8 mouse cellular contexts compared by ENCODE assay signal in genomic region chr16:32660557-32661321, GRCm38 (mm10). TPM values are rescaled to one million over a fixed set of nuclear protein-coding genes. Genes with fewer than 3 reads are reported as not detected.
A peak's percentile ranks its signal among the peaks of the same experiment; 100 is the strongest.
DNase-seq lines count a peak whose midpoint lies in the region; ATAC-seq lines count a peak whose summit lies in the region.

No protein-coding gene starts in this region.

- whole genome bisulfite sequencing in embryonic facial prominence, embryonic 14.5 days = 12% methylated on average over 9 of the region's 10 CpGs
- WGBS in heart, embryonic 12.5 days = 23% methylated on average over 10 of the region's 10 CpGs
- WGBS in kidney, embryonic 14.5 days = 14% methylated on average over 10 of the region's 10 CpGs
- 14% methylated on average over 10 of the region's 10 CpGs for WGBS in limb, embryonic 15.5 days
- WGBS in neural tube, embryonic 13.5 days = 13% methylated on average over 10 of the region's 10 CpGs

- no peaks in the 10 kb centered on the region for H3K27me3 ChIP-seq in embryonic facial prominence, embryonic 14.5 days (replicated peaks; ENCODE audit: control insufficient read depth, insufficient read depth, low read length)
- H3K27me3 ChIP-seq in heart, embryonic 12.5 days (replicated peaks) = no peaks in the 10 kb centered on the region
- H3K27me3 ChIP-seq in kidney, embryonic 14.5 days (ENCODE audit: control insufficient read depth, insufficient read depth, low read length) = no peaks in the 10 kb centered on the region
- no peaks in the 10 kb centered on the region for H3K27me3 ChIP-seq in limb, embryonic 15.5 days
- no peaks in the 10 kb centered on the region for H3K27me3 ChIP-seq in neural tube, embryonic 13.5 days

- DNase-seq in thymus, postnatal 4 days = peak; percentile 38
- no peak for DNase-seq in thymus, postnatal 0 days (ENCODE audit: low spot score)
- peak; percentile 77 for DNase-seq in embryonic facial prominence, embryonic 14.5 days (ENCODE audit: low spot score)
- DNase-seq in natural killer cell, adult 2 months (ENCODE audit: low spot score in 2 of 2) = no peak

- peak overlapping the region; percentile 31 for H3K4me2 ChIP-seq in embryonic facial prominence, embryonic 14.5 days (ENCODE audit: low read depth, low read length)
- peak overlapping the region; percentile 42 for H3K4me2 ChIP-seq in heart, embryonic 12.5 days
- H3K4me2 ChIP-seq in kidney, embryonic 14.5 days (replicated peaks; ENCODE audit: low read depth, low read length) = peak overlapping the region; percentile 5
- peak overlapping the region; percentile 29 for H3K4me2 ChIP-seq in limb, embryonic 15.5 days
- H3K4me2 ChIP-seq in neural tube, embryonic 13.5 days = peak overlapping the region; percentile 70

- H3K9me3 ChIP-seq in embryonic facial prominence, embryonic 14.5 days (ENCODE audit: control insufficient read depth, low read length) = no peaks in the 10 kb centered on the region
- H3K9me3 ChIP-seq in heart, embryonic 12.5 days (replicated peaks) = no peaks in the 10 kb centered on the region
- no peaks in the 10 kb centered on the region for H3K9me3 ChIP-seq in kidney, embryonic 14.5 days (ENCODE audit: control insufficient read depth, low read length)
- H3K9me3 ChIP-seq in limb, embryonic 15.5 days = no peaks in the 10 kb centered on the region
- no peaks in the 10 kb centered on the region for H3K9me3 ChIP-seq in neural tube, embryonic 13.5 days

- ATAC-seq in embryonic facial prominence, embryonic 14.5 days (ENCODE audit: low read depth) = peak; percentile 64; the same call in 1 of the 2 replicates
- peak; percentile 39; the same call in 1 of the 2 replicates for ATAC-seq in heart, embryonic 12.5 days (ENCODE audit: insufficient number of reproducible peaks, low FRiP score)
- peak; percentile 64; the same call in 1 of the 2 replicates for ATAC-seq in kidney, embryonic 14.5 days (ENCODE audit: low FRiP score, low TSS enrichment)
- ATAC-seq in limb, embryonic 15.5 days (ENCODE audit: insufficient number of reproducible peaks, low FRiP score, low TSS enrichment, low read depth) = peak; percentile 40
- ATAC-seq in neural tube, embryonic 13.5 days (ENCODE audit: low read depth) = peak; percentile 76

- peak overlapping the region; percentile 51 for H3K9ac ChIP-seq in embryonic facial prominence, embryonic 14.5 days (ENCODE audit: low read depth, low read length)
- peak overlapping the region; percentile 55 for H3K9ac ChIP-seq in heart, embryonic 12.5 days
- H3K9ac ChIP-seq in kidney, embryonic 14.5 days (ENCODE audit: low read depth, low read length) = peak overlapping the region; percentile 12
- no peak overlapping the region for H3K9ac ChIP-seq in limb, embryonic 15.5 days
- H3K9ac ChIP-seq in neural tube, embryonic 13.5 days = peak overlapping the region; percentile 61

- H3K4me1 ChIP-seq in embryonic facial prominence, embryonic 14.5 days (ENCODE audit: control insufficient read depth, insufficient read depth, low read length) = peaks cover 36% of the 10 kb centered on the region
- H3K4me1 ChIP-seq in heart, embryonic 12.5 days (replicated peaks) = peaks cover 84% of the 10 kb centered on the region
- H3K4me1 ChIP-seq in kidney, embryonic 14.5 days (ENCODE audit: control insufficient read depth, insufficient read depth, low read length) = peaks cover 54% of the 10 kb centered on the region
- H3K4me1 ChIP-seq in limb, embryonic 15.5 days = peaks cover 61% of the 10 kb centered on the region
- peaks cover 96% of the 10 kb centered on the region for H3K4me1 ChIP-seq in neural tube, embryonic 13.5 days (replicated peaks)

- H3K36me3 ChIP-seq in embryonic facial prominence, embryonic 14.5 days (ENCODE audit: control insufficient read depth, insufficient read depth, low read length) = peaks cover 12% of the 10 kb centered on the region
- peaks cover 3% of the 10 kb centered on the region; the same call in 1 of the 2 replicates for H3K36me3 ChIP-seq in heart, embryonic 12.5 days
- H3K36me3 ChIP-seq in kidney, embryonic 14.5 days (ENCODE audit: control insufficient read depth, insufficient read depth, low read length) = peaks cover 3% of the 10 kb centered on the region; the same call in 1 of the 2 replicates
- H3K36me3 ChIP-seq in limb, embryonic 15.5 days = peaks cover 10% of the 10 kb centered on the region; the same call in 1 of the 2 replicates
- H3K36me3 ChIP-seq in neural tube, embryonic 13.5 days = peaks cover 12% of the 10 kb centered on the region; the same call in 1 of the 2 replicates

- H3K4me3 ChIP-seq in embryonic facial prominence, embryonic 14.5 days (ENCODE audit: low read depth, low read length) = no peak overlapping the region
- peak overlapping the region; percentile 6; the same call in 1 of the 2 replicates for H3K4me3 ChIP-seq in heart, embryonic 12.5 days
- no peak overlapping the region for H3K4me3 ChIP-seq in kidney, embryonic 14.5 days (ENCODE audit: low read length)
- no peak overlapping the region for H3K4me3 ChIP-seq in limb, embryonic 15.5 days
- peak overlapping the region; percentile 22 for H3K4me3 ChIP-seq in neural tube, embryonic 13.5 days

- peak overlapping the region; percentile 78 for H3K27ac ChIP-seq in embryonic facial prominence, embryonic 14.5 days (replicated peaks; ENCODE audit: low read depth, low read length)
- peak overlapping the region; percentile 63 for H3K27ac ChIP-seq in heart, embryonic 12.5 days (ENCODE audit: poor library complexity, severe bottlenecking)
- H3K27ac ChIP-seq in kidney, embryonic 14.5 days (ENCODE audit: low read depth, low read length) = peak overlapping the region; percentile 66; the same call in 1 of the 2 replicates
- peak overlapping the region; percentile 71 for H3K27ac ChIP-seq in limb, embryonic 15.5 days
- peak overlapping the region; percentile 89 for H3K27ac ChIP-seq in neural tube, embryonic 13.5 days (replicated peaks)

RNA-seq across cellular contexts. Expression of gene Tnk2, which starts 17.1 kb away (rescaled TPM):
- 20.1 and 23.5 TPM in 2 replicates for polyA plus RNA-seq in thymus, postnatal 0 days (2015; fragmentation: Nextera tagmentation; extraction: Ambion mirVana)
- 14.6 and 14.8 TPM in 2 replicates for polyA plus RNA-seq in embryonic facial prominence, embryonic 14.5 days (2014; fragmentation: Nextera tagmentation; extraction: Ambion mirVana)
- polyA plus RNA-seq in heart, embryonic 12.5 days (2016; fragmentation: Nextera tagmentation; extraction: Ambion mirVana) = 6.7 and 8.4 TPM in 2 replicates
- polyA plus RNA-seq in kidney, embryonic 14.5 days (2014; fragmentation: Nextera tagmentation; extraction: Ambion mirVana) = 10.7 and 11.0 TPM in 2 replicates
- polyA plus RNA-seq in limb, embryonic 15.5 days (2015; fragmentation: Nextera tagmentation; extraction: Ambion mirVana) = 13.9 and 14.5 TPM in 2 replicates
- polyA plus RNA-seq in neural tube, embryonic 13.5 days (2015; fragmentation: Nextera tagmentation; extraction: Ambion mirVana) = 20.0 and 21.4 TPM in 2 replicates

RNA-seq across cellular contexts. Expression of gene Tfrc, which starts 52.0 kb away (rescaled TPM):
- 40.0 and 43.4 TPM in 2 replicates for polyA plus RNA-seq in thymus, postnatal 0 days (2015; fragmentation: Nextera tagmentation; extraction: Ambion mirVana)
- polyA plus RNA-seq in embryonic facial prominence, embryonic 14.5 days (2014; fragmentation: Nextera tagmentation; extraction: Ambion mirVana) = 40.2 and 40.4 TPM in 2 replicates
- 52.5 and 58.2 TPM in 2 replicates for polyA plus RNA-seq in heart, embryonic 12.5 days (2016; fragmentation: Nextera tagmentation; extraction: Ambion mirVana)
- 38.1 and 62.0 TPM in 2 replicates for polyA plus RNA-seq in kidney, embryonic 14.5 days (2014; fragmentation: Nextera tagmentation; extraction: Ambion mirVana)
- polyA plus RNA-seq in limb, embryonic 15.5 days (2015; fragmentation: Nextera tagmentation; extraction: Ambion mirVana) = 24.9 and 28.0 TPM in 2 replicates
- 36.0 and 37.9 TPM in 2 replicates for polyA plus RNA-seq in neural tube, embryonic 13.5 days (2015; fragmentation: Nextera tagmentation; extraction: Ambion mirVana)

Comparison
In these comparisons a context has a peak if more than half of its experiments do, and no peak if none do; other contexts are left out.
1. DNase-seq: peak in thymus, postnatal 4 days (single experiment) and embryonic facial prominence, embryonic 14.5 days (single experiment); none in thymus, postnatal 0 days (single experiment) and natural killer cell, adult 2 months (0 of 2).
2. H3K4me2 ChIP-seq: peak in every context shown above with its lines; median percentile 70 in neural tube, embryonic 13.5 days; 42 in heart, embryonic 12.5 days; 31 in embryonic facial prominence, embryonic 14.5 days; 29 in limb, embryonic 15.5 days; 5 in kidney, embryonic 14.5 days.
3. H3K4me3 ChIP-seq: peak in heart, embryonic 12.5 days (single experiment) and neural tube, embryonic 13.5 days (single experiment); none in embryonic facial prominence, embryonic 14.5 days (single experiment), kidney, embryonic 14.5 days (single experiment) and limb, embryonic 15.5 days (single experiment).
4. Peak in every context shown above with its lines, with median percentiles within 50 percentile points of each other: ATAC-seq and H3K27ac ChIP-seq.